Mouse (Mus musculus): ENCODE measurements around the gene Ube2d3.

GRCm38 (mm10) chr3:135444930-135445329, 7.0 kb downstream of the Ube2d3 start:
- TF ChIP-seq CTCF (IDR thresholded peaks at IDR 0.05; ENCODE audit: low read depth, low read length) (no peak), POLR2A (IDR thresholded peaks at IDR 0.05; ENCODE audit: extremely low read depth, insufficient read depth, low read length) (no peak)
